Mouse (Mus musculus) kidney, postnatal 0 days (tissue): ENCODE measurements at regions not wholly inside any gene's neighbourhood (a gene's known extent, or its start where the extent isn't known, plus 50 kb on each side); places are given as distances from the start of the nearest gene placed in this dataset.

Source experiments
- ATAC-seq: fragments of 200-750 bp; cut with Nextera tagmentation; replicated peaks from 2 replicates; pipeline ENCODE4 v1.8.0; 2017; ENCODE audit warnings: low read depth, moderate number of reproducible peaks, moderate TSS enrichment, moderate library complexity; ENCODE audit not compliant: low FRiP score
- DNase-seq: peaks from one replicate; pipeline ENCODE4 v3.0.0-alpha.2; 2016; ENCODE audit warnings: low spot score
- H3K27ac ChIP-seq: fragments of 300-500 bp; sonication (generic); 2 replicates; pipeline ENCODE4 v1.5.1; 2014; ENCODE audit warnings: mild to moderate bottlenecking
- H3K27me3 ChIP-seq: fragments of 300-500 bp; sonication (generic); 2 replicates; pipeline ENCODE4 v1.6.1; 2014; ENCODE audit warnings: low read length, mixed read lengths; ENCODE audit not compliant: insufficient read depth
- H3K36me3 ChIP-seq: fragments of 300-500 bp; sonication (generic); 2 replicates; pipeline ENCODE4 v1.6.1; 2014; ENCODE audit warnings: low read length, mixed read lengths; ENCODE audit not compliant: insufficient read depth
- H3K4me1 ChIP-seq: fragments of 300-500 bp; sonication (generic); replicated peaks from 2 replicates; pipeline ENCODE4 v1.6.1; 2014; ENCODE audit warnings: antibody characterized with exemption, low read length, mixed read lengths; ENCODE audit not compliant: insufficient read depth
- H3K4me2 ChIP-seq: fragments of 300-500 bp; sonication (generic); 2 replicates; pipeline ENCODE4 v1.6.1; 2014; ENCODE audit warnings: mild to moderate bottlenecking, low read length, moderate library complexity, mixed read lengths
- H3K4me3 ChIP-seq: fragments of 300-500 bp; sonication (generic); replicated peaks from 2 replicates; pipeline ENCODE4 v1.5.1; 2014; ENCODE audit warnings: low read depth, low read length
- H3K9ac ChIP-seq: fragments of 300-500 bp; sonication (generic); 2 replicates; pipeline ENCODE4 v1.6.1; 2014; ENCODE audit warnings: low read depth, low read length
- H3K9me3 ChIP-seq: fragments of 300-500 bp; sonication (generic); replicated peaks from 2 replicates; pipeline ENCODE4 v1.6.1; 2016; ENCODE audit warnings: low read length, inconsistent platforms, mixed read lengths
- CTCF ChIP-seq: IDR thresholded peaks from 2 replicates; pipeline ENCODE4 v1.5.1; 2016; ENCODE audit warnings: antibody characterized with exemption, low read depth, mild to moderate bottlenecking, moderate library complexity
- WGBS: fragments of 180-500 bp; shearing (Covaris S2); extraction: QIAGEN DNeasy Blood & Tissue Kit; methylation state at CpG from one replicate; pipeline ENCODE4 v1.1.7; 2014; 5-methylcytosine and 5-hydroxymethylcytosine counted together

GRCm38 (mm10) chr12:26532076-26532475 lies 63.1 kb downstream of the Cmpk2 start:
- Histone ChIP-seq H3K9ac (no peak overlapping the region), H3K27ac (no peak overlapping the region), H3K4me1 (no peaks in the 10 kb centered on the region; the same call in 1 of the 2 replicates), H3K9me3 (no peaks in the 10 kb centered on the region), H3K27me3 (no peaks in the 10 kb centered on the region), H3K36me3 (no peaks in the 10 kb centered on the region), H3K4me2 (no peak overlapping the region), H3K4me3 (no peak overlapping the region)
- no peak for DNase-seq
- no peak for TF ChIP-seq CTCF
- ATAC-seq, result no peak
- WGBS, result 76% methylated on average over 6 of the region's 6 CpGs
